Mouse (Mus musculus): ENCODE measurements around the gene Cenpb.
A peak's percentile ranks its signal among the peaks of the same experiment; 100 is the strongest.

DNA sequence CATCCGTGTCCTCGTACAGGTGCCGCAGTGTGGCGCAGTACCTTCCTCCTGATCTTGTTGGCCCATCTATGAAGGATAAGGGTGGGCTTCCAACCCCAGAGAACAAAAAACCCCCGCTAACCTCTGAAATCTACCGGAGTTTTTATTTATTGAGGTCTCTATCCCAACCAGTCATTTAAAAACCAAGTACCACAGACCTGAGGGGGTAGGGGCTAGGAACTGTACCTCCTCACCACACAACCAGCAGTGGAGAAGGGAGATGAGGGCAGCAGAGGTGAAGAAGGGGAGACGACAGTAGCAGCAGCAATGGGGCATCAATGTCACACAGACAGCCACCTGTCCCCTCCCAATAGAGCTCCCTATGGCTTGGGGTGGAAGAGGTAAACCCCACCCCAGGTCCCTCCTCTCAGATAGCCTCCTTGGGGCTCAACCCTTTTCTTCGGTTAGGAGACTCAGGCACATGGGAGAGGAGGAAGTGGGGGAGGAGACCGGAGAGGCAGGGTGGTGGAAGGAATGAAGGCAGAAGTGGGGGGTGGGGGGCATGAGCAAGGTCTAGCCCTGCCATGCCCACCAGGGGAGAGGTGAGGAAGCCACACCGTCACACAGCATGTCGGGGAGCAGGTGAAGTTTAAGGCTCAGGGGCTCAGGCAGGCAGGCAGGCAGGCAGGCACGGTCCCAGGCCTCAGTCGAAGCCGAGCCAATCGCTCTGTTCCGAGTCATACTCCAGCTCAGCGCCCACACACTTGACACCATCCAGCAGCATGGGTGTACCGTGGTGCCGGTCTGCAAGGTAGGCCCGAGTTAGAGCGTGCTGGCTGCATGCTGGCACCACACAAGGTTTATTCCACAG is 33.4 kb downstream of the Cenpb start:
- no peak for TF ChIP-seq CTCF (IDR thresholded peaks at IDR 0.05)
- TF ChIP-seq EP300 (IDR thresholded peaks at IDR 0.05; ENCODE audit: insufficient read depth, low read depth, low read length), result peak; percentile 57
- TF ChIP-seq POLR2A (IDR thresholded peaks at IDR 0.05; ENCODE audit: insufficient read depth, low read depth, low read length), result peak; percentile 60
